8 mouse cellular contexts compared by ENCODE assay signal in genomic region chr6:83350172-83350571, GRCm38 (mm10). TPM values are rescaled to one million over a fixed set of nuclear protein-coding genes. Genes with fewer than 3 reads are reported as not detected.
DNase-seq lines count a peak whose midpoint lies in the region; ATAC-seq and TF ChIP-seq lines count a peak whose summit lies in the region.

No protein-coding gene starts in this region.

- TF ChIP-seq CTCF in heart, adult 2 months (IDR thresholded peaks at IDR 0.05): no peak
- TF ChIP-seq CTCF in C2C12 (IDR thresholded peaks at IDR 0.05; ENCODE audit: control insufficient read depth, insufficient read depth, insufficient read length): no peak
- no peak for TF ChIP-seq CTCF in embryonic fibroblast, embryonic 13.5 days (IDR thresholded peaks at IDR 0.05; ENCODE audit: borderline replicate concordance, insufficient read depth, low read length)

- H3K9me3 ChIP-seq in liver, embryonic 11.5 days (ENCODE audit: control insufficient read depth, low read length): no peaks in the 10 kb centered on the region

- no peak for ATAC-seq in liver, embryonic 11.5 days (replicated peaks; ENCODE audit: low FRiP score)

- H3K4me2 ChIP-seq in liver, embryonic 11.5 days: peak overlapping the region; percentile 73

- no peaks in the 10 kb centered on the region for H3K79me2 ChIP-seq in heart, adult 2 months (replicated peaks; ENCODE audit: control insufficient read depth, insufficient read depth, low read length)
- peaks cover 20% of the 10 kb centered on the region for H3K79me2 ChIP-seq in C2C12 (ENCODE audit: control insufficient read depth, insufficient read depth)

- H3ac ChIP-seq in C2C12 (ENCODE audit: control insufficient read depth, insufficient read length, low read depth): peak overlapping the region; percentile 93

- H3K79me3 ChIP-seq in C2C12 (ENCODE audit: low read depth): peaks cover 2% of the 10 kb centered on the region

- H3K27me3 ChIP-seq in heart, adult 2 months (ENCODE audit: control insufficient read depth, insufficient read depth, low read length): no peaks in the 10 kb centered on the region
- no peaks in the 10 kb centered on the region for H3K27me3 ChIP-seq in C2C12 (ENCODE audit: control insufficient read depth, insufficient read depth, insufficient read length)
- no peaks in the 10 kb centered on the region for H3K27me3 ChIP-seq in liver, embryonic 11.5 days (replicated peaks; ENCODE audit: control insufficient read depth, insufficient read depth, low read length)

- H3K4me3 ChIP-seq in heart, adult 2 months: peak overlapping the region; percentile 94
- H3K4me3 ChIP-seq in C2C12 (ENCODE audit: insufficient read depth, poor library complexity, severe bottlenecking): peak overlapping the region; percentile 72
- peak overlapping the region; percentile 72 for H3K4me3 ChIP-seq in embryonic fibroblast, embryonic 13.5 days (ENCODE audit: insufficient read depth, low read length)
- H3K4me3 ChIP-seq in liver, embryonic 11.5 days (ENCODE audit: low read depth, low read length): peak overlapping the region; percentile 74

- TF ChIP-seq POLR2A in heart, adult 2 months (IDR thresholded peaks at IDR 0.05; ENCODE audit: insufficient read depth, low read depth, low read length): no peak
- TF ChIP-seq POLR2A in embryonic fibroblast, embryonic 13.5 days (IDR thresholded peaks at IDR 0.05; ENCODE audit: low read depth, low read length): no peak

- H3K4me1 ChIP-seq in heart, adult 2 months (ENCODE audit: control insufficient read depth, insufficient read depth, low read length): peaks cover 3% of the 10 kb centered on the region
- H3K4me1 ChIP-seq in embryonic fibroblast, embryonic 13.5 days (ENCODE audit: control insufficient read depth, insufficient read depth, low read length): 0 out of 2 replicates have a peak, but pooled peaks cover 5% of the 10 kb centered on the region
- peaks cover 25% of the 10 kb centered on the region for H3K4me1 ChIP-seq in liver, embryonic 11.5 days (replicated peaks; ENCODE audit: control insufficient read depth, insufficient read depth, low read length)

- H3K27ac ChIP-seq in heart, adult 2 months: no peak overlapping the region; the same call in 1 of the 2 replicates
- no peak overlapping the region for H3K27ac ChIP-seq in embryonic fibroblast, embryonic 13.5 days (ENCODE audit: insufficient read depth, low read length)
- peak overlapping the region; percentile 83 for H3K27ac ChIP-seq in liver, embryonic 11.5 days (ENCODE audit: low read depth, low read length)

- H3K9ac ChIP-seq in heart, adult 2 months (ENCODE audit: low read depth, low read length): peak overlapping the region; percentile 96
- peak overlapping the region; percentile 91 for H3K9ac ChIP-seq in liver, embryonic 11.5 days (ENCODE audit: low read depth, low read length)

- intact Hi-C loops in heart, adult 2 months (cut with DNase I): loop anchor here (10.0 kb wide), 1 partner anchor 325 kb away; the partner anchor contains the start of gene Cd207
- intact Hi-C loops in heart, postnatal 25 days (cut with DNase I): loop anchor here (5.0 kb wide), 1 partner anchor 222 kb away; the partner anchor contains the start of gene Stambp

- TF ChIP-seq EP300 in heart, adult 2 months (IDR thresholded peaks at IDR 0.05; ENCODE audit: insufficient read depth, low read depth, low read length): no peak

- no peaks in the 10 kb centered on the region for H3K36me3 ChIP-seq in heart, adult 2 months (ENCODE audit: control insufficient read depth, insufficient read depth, low read length)
- peaks cover 20% of the 10 kb centered on the region for H3K36me3 ChIP-seq in C2C12 (ENCODE audit: control insufficient read depth, insufficient read depth)
- peaks cover 10% of the 10 kb centered on the region for H3K36me3 ChIP-seq in liver, embryonic 11.5 days (ENCODE audit: control insufficient read depth, insufficient read depth, low read length)

- 83% methylated on average over 7 of the region's 7 CpGs for WGBS in heart, adult 2 months
- 76% methylated on average over 7 of the region's 7 CpGs for WGBS in liver, embryonic 11.5 days

- DNase-seq in heart, adult 2 months: no peak
- no peak for DNase-seq in heart, postnatal 25 days (ENCODE audit: low spot score)
- no peak for DNase-seq in liver, embryonic 11.5 days (ENCODE audit: low spot score)
- DNase-seq in layer of hippocampus, postnatal 25 days (ENCODE audit: extremely low spot score in 1 of 2, low spot score in 1 of 2): no peak
- DNase-seq in urinary bladder, adult 2 months (ENCODE audit: low spot score): no peak
- no peak for DNase-seq in kidney, postnatal 36 days

TF ChIP-seq in C2C12, 6 proteins besides CTCF, POLR2A, EP300 and RAD21:
- no peak for TF ChIP-seq CEBPB (IDR thresholded peaks at IDR 0.05; ENCODE audit: low read depth)
TF ChIP-seq in C2C12: peak in this region for 0.

RNA-seq across cellular contexts. Expression of gene Bola3, which starts 1.2 kb away (rescaled TPM):
- total RNA-seq in heart, adult 2 months (2021): 100 to 1,000 TPM; 396 to 406 TPM
- 91.1 and 159 TPM in 2 replicates for polyA plus RNA-seq in heart, adult 2 months (2012; rRNA removed)
- total RNA-seq in heart, postnatal 25 days (2021): 100 to 1,000 TPM; 371 to 393 TPM
- 111 TPM for polyA plus RNA-seq in C2C12 (2012; fragmentation: generic; extraction: Trizol)
- polyA plus RNA-seq in embryonic fibroblast, embryonic 13.5 days (2011; ENCODE audit: insufficient read length, low read depth, missing spikeins): 86.0 and 88.1 TPM in 2 replicates
- 307 and 333 TPM in 2 replicates for polyA plus RNA-seq in liver, embryonic 11.5 days (2014; fragmentation: Nextera tagmentation; extraction: Ambion mirVana)
- 10 to 100 TPM; 49.2 to 51.6 TPM for total RNA-seq in layer of hippocampus, postnatal 25 days (2021)
- polyA plus RNA-seq in urinary bladder, adult 2 months (2012; rRNA removed): 57.9 and 67.0 TPM in 2 replicates

RNA-seq across cellular contexts. Expression of gene Mob1a, which starts 24.4 kb away (rescaled TPM):
- 10 to 100 TPM; 22.3 to 22.6 TPM for total RNA-seq in heart, adult 2 months (2021)
- 12.4 and 22.7 TPM in 2 replicates for polyA plus RNA-seq in heart, adult 2 months (2012; rRNA removed)
- 10 to 100 TPM; 24.9 to 25.0 TPM for total RNA-seq in heart, postnatal 25 days (2021)
- 30.8 TPM for polyA plus RNA-seq in C2C12 (2012; fragmentation: generic; extraction: Trizol)
- 139 and 148 TPM in 2 replicates for polyA plus RNA-seq in embryonic fibroblast, embryonic 13.5 days (2011; ENCODE audit: insufficient read length, low read depth, missing spikeins)
- 78.5 and 84.8 TPM in 2 replicates for polyA plus RNA-seq in liver, embryonic 11.5 days (2014; fragmentation: Nextera tagmentation; extraction: Ambion mirVana)
- 10 to 100 TPM; 19.3 to 19.5 TPM for total RNA-seq in layer of hippocampus, postnatal 25 days (2021)
- 55.1 and 57.1 TPM in 2 replicates for polyA plus RNA-seq in urinary bladder, adult 2 months (2012; rRNA removed)

RNA-seq across cellular contexts. Expression of gene Mthfd2, which starts 24.5 kb away (rescaled TPM):
- 1 to 10 TPM; 2.8 TPM for total RNA-seq in heart, adult 2 months (2021)
- 1.7 and 2.5 TPM in 2 replicates for polyA plus RNA-seq in heart, adult 2 months (2012; rRNA removed)
- 1 to 10 TPM; 2.4 to 2.6 TPM for total RNA-seq in heart, postnatal 25 days (2021)
- 120 TPM for polyA plus RNA-seq in C2C12 (2012; fragmentation: generic; extraction: Trizol)
- polyA plus RNA-seq in embryonic fibroblast, embryonic 13.5 days (2011; ENCODE audit: insufficient read length, low read depth, missing spikeins): 123 and 138 TPM in 2 replicates
- 119 and 120 TPM in 2 replicates for polyA plus RNA-seq in liver, embryonic 11.5 days (2014; fragmentation: Nextera tagmentation; extraction: Ambion mirVana)
- total RNA-seq in layer of hippocampus, postnatal 25 days (2021): 1 to 10 TPM; 5.3 to 7.2 TPM
- 3.2 and 4.4 TPM in 2 replicates for polyA plus RNA-seq in urinary bladder, adult 2 months (2012; rRNA removed)

Comparison
In these comparisons a context has a peak if more than half of its experiments do, and no peak if none do; other contexts are left out.
1. RNA of gene Mthfd2, which starts 24.5 kb away (polyA plus RNA-seq): 123 to 138 TPM in embryonic fibroblast, embryonic 13.5 days, 119 to 120 TPM in liver, embryonic 11.5 days and 120 TPM in C2C12 (single experiment); 3.2 to 4.4 TPM in urinary bladder, adult 2 months and 1.7 to 2.5 TPM in heart, adult 2 months; every median in the first group is over 10 times any median in the second.
2. Peak in every context shown above with its lines, with median percentiles within 50 percentile points of each other: H3K4me3 ChIP-seq.